Mouse (Mus musculus): ENCODE measurements at regions not wholly inside any gene's neighbourhood (a gene's known extent, or its start where the extent isn't known, plus 50 kb on each side); places are given as distances from the start of the nearest gene placed in this dataset.

DNA sequence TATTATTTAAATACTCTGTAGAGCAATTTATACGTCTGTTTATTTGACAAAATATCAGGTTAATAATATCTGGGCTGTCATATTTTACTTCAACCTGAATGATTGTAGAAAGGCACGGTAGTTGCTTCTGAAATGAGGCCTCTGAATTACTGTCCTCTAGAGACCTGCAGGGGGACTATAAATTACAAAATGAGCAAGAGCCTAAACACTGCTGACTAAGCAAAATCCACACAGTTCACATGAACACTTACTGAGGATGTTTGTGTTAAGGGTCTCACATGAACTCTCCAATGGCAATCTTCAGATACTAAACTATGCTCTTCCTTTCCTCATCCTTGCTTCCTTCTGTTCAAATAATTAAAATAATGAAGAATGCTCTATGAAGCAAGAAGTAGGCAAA lies 1120.7 kb downstream of the Amy2a5 start:
- DNase-seq = peak; percentile 14

GRCm38 (mm10) chr3:112121601-112122000 lies 1137.0 kb downstream of the Amy2a5 start:
- no peak for DNase-seq

DNA sequence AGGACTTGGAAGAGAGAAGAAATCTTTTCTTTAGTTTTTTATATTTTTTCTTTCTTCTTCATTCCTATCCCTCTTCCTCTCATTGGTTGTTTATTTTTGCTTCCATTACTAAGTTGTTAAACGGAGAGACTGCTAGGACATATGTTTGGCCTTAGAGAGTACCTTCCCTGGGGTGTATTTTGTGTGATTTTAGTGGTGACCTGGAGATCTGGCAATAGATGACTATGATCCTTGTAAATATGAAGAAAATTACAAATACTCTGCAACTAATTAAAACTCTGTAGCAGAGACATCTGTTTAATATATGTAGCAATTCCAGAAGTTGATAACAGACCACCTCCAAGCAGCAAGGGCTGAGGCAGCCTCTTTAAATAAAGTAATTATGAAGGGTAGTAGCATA lies 1158.0 kb downstream of the Amy2a5 start:
- no peak for DNase-seq

- DNase-seq = no peak
Measured at GRCm38 (mm10) chr3:112088551-112088950, 1170.1 kb downstream of the Amy2a5 start.
